ENCODE assay signal across 20 mouse cellular contexts in genomic region chr6:41353932-41354331, GRCm38 (mm10). TPM values are rescaled to one million over a fixed set of nuclear protein-coding genes. Genes with fewer than 3 reads are reported as not detected.
"Had no signal": no experiment of that assay in that cellular context is flagged by ENCODE, and none has a peak within 500 bp of the region (broad histone marks: within the 10 kb centered on the region; RNA-seq: fewer than 3 reads in every experiment).

Gene Try10, plus strand, starts transcription at chr6:41354105.

- H3K27ac ChIP-seq: liver, embryonic 13.5 days; liver, embryonic 15.5 days; lung, embryonic 15.5 days; macrophage; midbrain, embryonic 13.5 days; midbrain, embryonic 15.5 days; neural tube, embryonic 12.5 days had no signal

- H3K9me3 ChIP-seq: liver, embryonic 13.5 days; liver, embryonic 15.5 days; lung, embryonic 15.5 days; megakaryocyte, embryonic 14.5 days; midbrain, embryonic 13.5 days; midbrain, embryonic 15.5 days; neural tube, embryonic 12.5 days had no signal

- H3K4me2 ChIP-seq: liver, embryonic 13.5 days; liver, embryonic 15.5 days; lung, embryonic 15.5 days; midbrain, embryonic 11.5 days; midbrain, embryonic 13.5 days; midbrain, embryonic 15.5 days; neural tube, embryonic 12.5 days had no signal

- H3K27me3 ChIP-seq: liver, embryonic 13.5 days; liver, embryonic 15.5 days; lung, embryonic 15.5 days; megakaryocyte, embryonic 14.5 days; midbrain, embryonic 13.5 days; midbrain, embryonic 15.5 days; neural tube, embryonic 12.5 days had no signal

- H3K4me3 ChIP-seq: liver, embryonic 13.5 days; liver, embryonic 15.5 days; lung, embryonic 15.5 days; megakaryocyte, embryonic 14.5 days; midbrain, embryonic 13.5 days; midbrain, embryonic 15.5 days; neural tube, embryonic 12.5 days had no signal

- H3K36me3 ChIP-seq: liver, embryonic 13.5 days; liver, embryonic 15.5 days; lung, embryonic 15.5 days; midbrain, embryonic 13.5 days; midbrain, embryonic 15.5 days; neural tube, embryonic 12.5 days had no signal

- H3K4me1 ChIP-seq: liver, embryonic 13.5 days; liver, embryonic 15.5 days; lung, embryonic 15.5 days; megakaryocyte, embryonic 14.5 days; midbrain, embryonic 13.5 days; midbrain, embryonic 15.5 days; neural tube, embryonic 12.5 days had no signal

- DNase-seq: liver, embryonic 13.5 days; liver, postnatal 0 days; lung, adult 2 months; lung, postnatal 14 days; lung, postnatal 36 days; right cerebral cortex, postnatal 14 days; thymus, adult 18-20 months; thymus, postnatal 14 days; thymus, postnatal 36 days had no signal

- ATAC-seq: liver, postnatal 0 days; lung, postnatal 0 days; midbrain, embryonic 13.5 days; midbrain, embryonic 15.5 days had no signal

- H3K9ac ChIP-seq: liver, embryonic 13.5 days; liver, embryonic 15.5 days; liver, postnatal 0 days; lung, embryonic 15.5 days; midbrain, embryonic 13.5 days; midbrain, embryonic 15.5 days; neural tube, embryonic 12.5 days had no signal

RNA-seq across cellular contexts. Expression of gene Try10, which starts in this region (rescaled TPM):
- polyA plus RNA-seq: liver, embryonic 13.5 days; liver, postnatal 0 days; lung, adult 2 months; lung, embryonic 15.5 days; lung, postnatal 0 days; macrophage; midbrain, embryonic 11.5 days; midbrain, embryonic 13.5 days; midbrain, embryonic 15.5 days; midbrain, postnatal 0 days; neural tube, embryonic 12.5 days; neural tube, embryonic 14.5 days had no signal
